Mouse (Mus musculus) common myeloid progenitor, adult 5-6 weeks (primary cell): ENCODE measurements at regions not wholly inside any gene's neighbourhood (a gene's known extent, or its start where the extent isn't known, plus 50 kb on each side); places are given as distances from the start of the nearest gene placed in this dataset.

Experiments
- ATAC-seq: replicated peaks from 2 replicates; pipeline ENCODE4 v1.8.0; 2016; ENCODE audit warnings: low read depth, mild to moderate bottlenecking, moderate TSS enrichment, inconsistent platforms; ENCODE audit not compliant: poor library complexity, severe bottlenecking

DNA sequence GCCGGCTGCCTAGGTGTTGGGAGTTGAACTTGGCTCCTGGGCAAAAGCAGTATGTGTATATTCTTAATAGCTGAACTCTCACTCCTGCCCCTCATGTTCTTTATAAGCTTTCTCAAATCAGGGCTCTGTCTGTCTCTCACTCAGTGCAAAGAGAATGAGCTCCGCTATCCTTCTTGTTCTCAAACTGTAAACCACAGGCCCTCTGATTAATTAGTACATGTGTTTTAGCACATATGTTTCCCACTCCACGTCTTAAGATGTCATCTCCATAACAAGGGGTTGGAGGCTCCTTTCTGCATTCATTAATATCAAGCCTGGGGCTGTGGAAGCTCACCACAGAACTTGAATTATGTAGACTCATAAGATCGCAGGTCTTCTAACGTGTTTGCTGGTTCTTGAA is 104.7 kb downstream of the Nsun3 start:
- no peak for ATAC-seq

DNA sequence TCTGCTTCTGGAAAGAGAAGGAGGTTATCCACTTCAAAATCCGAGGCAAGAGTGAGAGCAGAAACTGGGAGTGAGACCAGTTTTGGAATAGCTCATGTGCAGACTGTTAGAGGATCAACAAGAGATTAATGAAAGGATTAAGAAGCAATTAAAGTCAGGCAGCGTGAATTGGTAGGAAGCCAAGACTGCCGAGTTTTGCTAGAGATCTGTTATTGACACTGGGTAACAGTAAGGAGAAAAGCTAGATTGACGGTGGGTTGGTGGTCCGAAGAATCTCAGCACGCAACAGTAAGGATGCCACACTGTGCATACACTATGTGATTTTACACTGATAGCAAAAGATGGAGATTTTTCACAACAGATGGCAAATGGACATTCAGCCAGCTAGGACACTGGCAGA is 109.8 kb downstream of the Nsun3 start:
- no peak for ATAC-seq

DNA sequence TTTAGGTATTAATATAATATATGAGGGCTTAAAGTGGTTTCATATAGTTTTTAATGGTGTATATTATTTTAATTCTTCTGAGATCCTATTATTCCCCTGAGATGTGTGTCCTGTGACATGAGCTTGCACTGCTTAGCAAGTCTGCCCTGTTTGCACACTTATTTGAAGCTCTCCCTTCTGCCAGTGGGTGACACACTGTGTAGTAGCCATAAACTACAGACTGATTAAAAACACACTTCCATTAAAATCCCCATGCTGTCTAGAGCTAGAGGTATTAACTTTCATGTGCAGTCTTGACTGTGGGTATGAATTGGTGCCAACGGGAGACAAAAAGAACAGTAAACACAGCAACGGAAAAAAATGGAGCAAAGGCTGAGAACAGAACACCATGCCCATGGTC is 129.2 kb downstream of the Nsun3 start:
- ATAC-seq = no peak

DNA sequence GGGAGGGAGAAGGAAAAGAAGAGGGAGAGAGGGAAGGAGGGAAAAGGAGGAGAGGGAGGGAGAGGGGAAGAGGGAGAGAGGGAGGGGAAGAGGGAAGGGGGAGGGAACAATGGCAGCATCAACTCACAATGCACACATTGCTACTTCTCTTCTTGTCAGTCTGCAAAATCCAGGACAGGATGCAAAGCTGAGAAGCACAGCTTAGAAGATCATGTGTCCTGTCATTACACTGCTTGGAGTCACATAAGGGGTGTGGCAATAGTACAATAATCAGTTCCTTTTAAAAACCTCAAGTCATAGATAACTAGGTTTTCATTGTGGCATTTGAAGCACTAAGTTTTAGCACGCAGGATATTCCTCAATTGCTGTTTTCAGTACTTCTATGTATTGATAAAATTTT is 132.2 kb downstream of the Nsun3 start:
- no peak for ATAC-seq

DNA sequence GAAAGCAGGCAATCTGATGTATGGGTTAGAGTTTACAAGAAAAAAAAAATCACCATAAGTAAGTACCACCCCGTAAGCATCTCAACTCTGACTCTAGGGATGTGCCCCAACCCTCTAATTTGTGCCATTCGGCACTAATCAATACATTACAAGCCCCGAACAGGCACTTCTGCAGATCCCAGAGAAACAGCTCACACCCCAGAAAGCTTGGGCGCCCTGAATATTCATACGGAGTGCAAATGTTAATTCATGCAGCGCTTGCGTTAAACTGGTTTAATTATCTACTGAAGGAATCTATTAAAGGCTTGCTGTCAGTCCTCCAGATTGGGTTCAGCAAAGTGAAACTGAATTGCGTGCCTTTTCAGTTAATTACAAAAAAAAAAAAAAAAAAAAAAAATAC is 132.8 kb downstream of the Nsun3 start:
- no peak for ATAC-seq

DNA sequence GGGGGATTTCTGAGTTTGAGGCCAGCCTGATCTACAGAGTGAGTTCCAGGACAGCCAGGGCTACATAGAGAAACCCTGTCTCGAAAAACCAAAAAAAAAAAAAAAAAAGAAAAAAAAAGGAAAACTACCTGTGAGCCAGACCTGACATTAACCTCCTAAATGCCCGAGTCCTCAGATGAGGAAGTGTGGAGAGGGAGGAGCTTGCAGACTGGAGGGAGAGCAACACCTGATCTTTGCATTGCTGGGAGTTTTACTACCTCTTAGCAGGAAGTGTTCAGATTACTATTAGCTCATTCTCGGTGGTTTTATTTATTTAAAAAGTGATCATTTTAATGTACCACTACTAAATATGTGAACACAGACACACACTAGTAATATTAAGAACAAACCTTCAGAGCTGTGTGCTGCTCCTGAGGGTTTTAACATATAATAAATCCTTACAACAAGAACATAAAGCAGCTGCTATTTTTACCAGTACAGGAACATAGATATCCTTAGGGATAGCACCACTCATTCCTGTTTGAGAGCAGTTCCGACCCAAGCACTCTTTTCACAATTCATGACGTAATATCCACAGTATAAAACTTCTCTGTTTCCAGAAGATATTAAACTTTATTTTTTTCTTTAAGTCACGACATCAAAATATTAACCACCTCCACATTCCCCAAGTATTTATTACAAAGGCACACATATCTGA is 133.7 kb downstream of the Nsun3 start:
- no peak for ATAC-seq

DNA sequence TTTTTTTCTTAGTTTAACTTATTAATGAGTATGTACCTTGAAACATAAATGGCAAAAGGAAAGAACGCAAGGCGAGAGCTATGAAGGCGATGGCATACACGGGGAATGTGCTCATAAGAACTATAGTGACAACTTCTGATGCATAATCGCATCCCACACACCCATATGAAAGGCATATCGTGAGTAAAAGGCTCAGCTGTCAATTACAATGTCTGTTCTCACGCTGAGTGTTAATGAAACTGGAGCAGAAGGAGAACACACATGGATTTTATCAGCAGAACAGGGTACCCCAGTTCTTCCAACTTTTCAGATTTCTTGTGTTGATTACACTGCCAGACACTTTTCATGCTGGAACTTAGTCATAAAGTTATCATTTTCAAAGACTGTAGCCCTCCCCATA is 135.8 kb downstream of the Nsun3 start:
- no peak for ATAC-seq

DNA sequence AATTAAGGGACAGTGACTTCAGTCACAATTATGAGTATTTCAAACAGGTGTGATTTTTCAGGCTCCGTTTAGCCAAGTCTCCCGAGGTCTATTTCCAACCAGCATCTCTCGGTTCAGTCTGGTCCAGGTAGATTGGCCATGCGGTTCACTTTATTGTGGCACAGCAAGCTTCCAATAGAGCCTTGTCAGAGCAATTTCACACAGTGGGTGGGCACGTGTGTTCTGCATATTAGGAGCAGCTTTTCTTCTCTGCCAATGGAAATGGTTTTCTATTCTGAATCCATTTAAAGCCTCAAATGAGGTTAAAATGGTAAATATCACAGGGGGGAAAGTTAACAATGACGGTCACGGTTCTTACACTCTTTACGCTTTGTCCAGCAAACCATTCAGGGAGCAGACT is 138.3 kb downstream of the Nsun3 start:
- no peak for ATAC-seq

DNA sequence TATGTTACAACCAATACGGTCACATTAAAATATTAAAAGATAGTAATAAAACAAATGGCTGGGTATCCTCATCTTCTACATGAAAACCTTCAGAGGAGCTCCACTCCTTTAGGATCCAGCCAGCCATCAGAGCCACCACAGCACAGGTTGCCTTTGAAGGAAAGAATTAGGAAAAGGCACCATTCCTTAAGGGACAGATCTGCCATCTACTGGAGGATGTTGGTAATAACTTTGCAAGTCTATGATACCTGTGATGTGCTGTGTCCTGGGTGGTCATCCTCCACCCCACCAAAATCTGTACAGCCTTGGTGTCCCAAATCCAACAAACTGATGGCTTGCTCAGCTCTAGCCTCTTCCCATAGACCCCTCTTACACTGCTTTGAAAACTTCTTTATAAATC is 140.5 kb downstream of the Nsun3 start:
- peak; percentile 69; the same call in 1 of the 2 replicates for ATAC-seq

DNA sequence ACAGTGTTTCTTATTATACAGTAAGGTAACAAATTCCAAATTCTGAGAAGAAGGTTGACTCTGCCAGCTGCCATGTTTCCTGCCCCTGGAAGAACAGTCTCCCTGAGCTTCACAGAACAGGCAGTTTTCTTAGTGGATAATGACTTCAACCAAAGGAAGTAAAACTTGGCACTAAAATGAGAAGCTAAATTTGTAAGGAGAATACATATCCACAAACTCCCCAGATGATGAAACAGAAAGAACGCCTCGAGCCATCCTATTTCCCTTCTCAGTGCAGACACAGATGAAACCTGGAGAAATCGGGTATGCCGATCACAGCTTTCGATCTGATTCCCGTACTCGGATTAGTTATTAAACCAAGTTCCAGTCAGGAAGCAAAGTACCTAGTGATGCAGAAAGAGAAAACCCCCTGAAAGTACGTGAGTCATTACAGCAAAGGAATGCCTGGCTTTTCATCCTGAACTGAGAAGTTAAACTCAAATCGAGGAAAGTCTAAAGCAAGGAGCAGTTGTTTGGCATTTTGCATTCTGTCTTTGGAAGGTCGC is 143.7 kb downstream of the Nsun3 start:
- no peak for ATAC-seq

DNA sequence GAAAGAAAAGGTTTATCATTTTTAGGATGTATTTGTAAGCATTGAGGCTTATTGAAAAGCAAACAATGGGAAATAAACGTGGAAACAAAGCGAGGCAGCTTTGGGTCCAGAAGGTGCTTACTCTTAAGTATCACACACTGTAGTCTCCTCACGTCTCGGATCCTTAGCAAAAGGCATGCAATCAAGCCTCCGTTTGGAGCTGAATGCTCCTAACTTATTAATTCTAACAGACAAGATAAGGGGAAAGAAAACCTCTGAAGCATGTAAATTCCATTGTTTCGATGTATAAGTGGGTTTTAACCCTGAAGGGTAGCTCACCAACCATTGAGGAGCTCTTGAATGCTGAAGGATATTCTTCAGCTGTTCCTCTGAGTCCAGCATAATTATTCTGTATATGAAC is 162.7 kb downstream of the Nsun3 start:
- ATAC-seq = no peak

DNA sequence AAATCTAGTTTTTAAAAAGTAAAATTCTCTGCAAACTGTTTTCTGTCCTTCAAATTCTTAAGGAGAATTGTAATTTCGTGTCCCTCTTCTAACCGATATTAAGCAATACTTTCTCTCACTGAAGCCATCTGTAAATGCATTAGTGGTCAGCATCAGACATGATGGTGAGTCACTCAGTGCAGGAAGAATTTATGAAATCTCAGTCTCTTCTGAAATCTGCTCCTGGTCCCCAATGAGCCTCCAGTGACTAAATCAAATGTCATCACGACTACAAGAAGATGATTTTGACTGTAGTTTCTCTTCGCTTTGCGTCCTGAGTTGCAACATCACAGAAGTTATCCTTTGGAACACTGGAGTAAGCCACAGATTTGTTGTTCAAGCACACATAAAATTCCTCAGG is 175.7 kb downstream of the Nsun3 start:
- no peak for ATAC-seq

DNA sequence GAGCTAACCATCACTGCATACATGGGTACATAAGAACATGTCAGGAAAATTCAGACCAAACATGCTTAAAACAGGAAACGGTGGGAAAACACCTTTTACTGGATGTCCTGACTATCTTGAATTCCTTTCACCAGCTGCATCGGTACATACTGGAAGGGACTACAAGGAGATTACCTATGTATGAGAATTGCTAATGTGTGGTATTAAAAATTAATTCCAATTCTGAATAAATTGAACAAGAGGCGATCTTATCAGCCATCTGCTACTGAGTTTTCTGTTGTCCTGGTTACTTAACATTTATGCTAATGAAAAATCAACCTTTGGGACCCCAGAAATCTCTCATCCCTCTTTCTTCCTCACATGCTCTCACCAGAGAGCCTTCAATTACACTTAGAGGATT is 178.0 kb downstream of the Nsun3 start:
- no peak for ATAC-seq

DNA sequence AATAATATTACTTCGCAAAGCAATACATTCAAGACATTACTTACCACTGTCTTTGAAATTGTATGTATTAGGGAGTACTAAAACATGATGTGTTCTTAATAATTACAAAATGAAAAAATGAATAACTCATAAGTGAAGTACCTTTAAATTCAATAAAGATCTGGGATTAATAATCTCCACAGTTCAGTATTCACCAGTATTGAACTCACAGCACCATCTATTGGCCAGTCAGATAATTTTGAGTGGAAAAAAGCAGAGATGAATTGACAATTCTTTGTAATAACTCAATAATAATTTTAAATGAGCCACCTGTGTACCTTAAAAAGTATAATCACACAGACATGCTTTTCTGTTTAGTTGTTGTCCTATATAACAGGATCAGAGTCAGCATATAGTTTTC is 180.7 kb downstream of the Nsun3 start:
- no peak for ATAC-seq

DNA sequence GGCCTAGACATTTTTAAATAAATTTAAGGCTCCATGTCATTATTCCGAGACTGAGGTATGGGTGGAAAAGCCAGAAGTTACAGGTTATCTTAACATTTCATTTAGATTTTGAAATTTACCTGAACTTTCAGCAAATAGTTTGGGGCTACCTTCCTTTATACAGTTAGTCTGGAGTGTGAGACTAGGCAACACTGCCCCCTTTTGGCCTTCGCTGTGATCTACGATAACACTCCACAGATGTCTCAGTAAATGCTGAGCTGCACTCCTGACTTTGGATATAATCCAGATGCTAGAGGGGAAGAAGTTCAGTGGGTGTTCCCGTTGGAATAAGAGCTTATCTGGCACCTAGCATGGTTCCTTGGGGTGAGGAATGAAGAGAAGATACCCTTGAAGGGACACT is 224.6 kb downstream of the Nsun3 start:
- ATAC-seq = no peak

DNA sequence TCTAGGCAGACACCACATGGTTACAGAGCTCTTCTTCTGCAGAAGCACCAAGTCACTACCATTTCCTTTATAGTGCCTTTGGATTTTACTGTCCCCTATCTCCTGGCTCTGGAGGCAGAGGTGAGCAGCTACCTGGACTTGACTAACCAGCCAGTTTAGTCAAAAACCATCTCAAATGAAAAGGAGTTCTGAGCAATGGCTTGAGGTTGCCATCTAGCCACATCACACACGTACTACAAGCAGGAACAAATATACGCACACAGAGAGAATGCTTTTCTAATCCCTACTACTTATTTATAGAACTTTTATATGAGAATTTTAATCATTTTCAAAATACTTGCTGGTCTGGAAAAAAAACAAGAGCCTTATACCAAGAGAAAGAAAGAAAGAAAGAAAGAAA is 243.5 kb downstream of the Nsun3 start:
- ATAC-seq = no peak

DNA sequence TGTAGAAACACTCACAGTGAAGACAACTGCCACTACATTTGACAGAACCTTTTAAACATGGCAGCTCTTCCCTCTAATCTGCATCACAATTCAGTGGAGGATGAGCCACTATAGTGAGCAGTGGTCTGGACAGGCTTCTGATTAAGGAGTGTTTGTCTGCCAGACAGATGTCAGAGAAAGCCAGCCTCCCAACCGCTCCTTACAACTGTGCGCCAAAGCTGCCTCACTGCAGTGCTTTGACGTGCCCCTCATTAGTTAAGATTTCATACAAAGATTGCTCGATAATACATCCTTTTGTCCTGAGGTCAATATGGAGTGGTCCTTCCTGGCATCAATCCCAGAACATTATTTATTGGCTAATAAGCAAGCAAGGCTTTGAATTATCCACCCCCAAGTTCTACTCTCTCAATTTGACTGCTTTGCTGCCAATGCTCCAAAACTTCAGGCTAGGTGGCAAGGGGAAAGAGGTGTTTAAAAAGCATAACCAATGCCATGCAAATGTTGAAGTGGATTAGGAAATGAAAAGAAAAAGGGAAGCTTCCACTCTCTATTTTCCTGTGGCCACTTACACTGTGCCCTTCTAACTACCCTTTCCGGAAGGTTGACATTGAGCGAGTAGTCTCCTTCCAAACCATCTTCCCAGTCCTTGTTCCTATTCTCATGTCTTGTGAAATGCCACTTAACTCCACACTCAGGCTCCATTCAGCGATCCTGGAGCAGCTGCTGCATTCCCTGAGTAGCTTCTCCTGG is 248.7 kb downstream of the Nsun3 start:
- no peak for ATAC-seq

DNA sequence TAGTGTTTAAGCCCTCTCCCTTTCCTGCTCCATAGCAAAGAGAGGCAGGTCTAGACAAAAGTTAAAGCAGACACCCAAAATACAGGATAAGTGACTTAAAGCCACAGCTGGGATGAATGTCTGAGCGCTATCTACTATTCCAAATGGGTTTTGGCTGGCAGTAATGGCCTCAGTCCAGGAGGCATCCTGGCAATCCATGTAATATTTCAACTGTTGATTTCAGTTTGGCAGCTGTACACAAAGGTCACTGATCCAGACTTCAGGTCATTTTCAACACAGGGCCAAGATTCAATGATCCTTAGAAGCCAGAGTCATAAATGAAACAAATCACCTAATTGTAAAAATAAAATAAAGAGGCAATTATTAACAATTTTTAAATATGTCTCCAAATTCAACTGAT is 277.3 kb downstream of the Nsun3 start:
- no peak for ATAC-seq

DNA sequence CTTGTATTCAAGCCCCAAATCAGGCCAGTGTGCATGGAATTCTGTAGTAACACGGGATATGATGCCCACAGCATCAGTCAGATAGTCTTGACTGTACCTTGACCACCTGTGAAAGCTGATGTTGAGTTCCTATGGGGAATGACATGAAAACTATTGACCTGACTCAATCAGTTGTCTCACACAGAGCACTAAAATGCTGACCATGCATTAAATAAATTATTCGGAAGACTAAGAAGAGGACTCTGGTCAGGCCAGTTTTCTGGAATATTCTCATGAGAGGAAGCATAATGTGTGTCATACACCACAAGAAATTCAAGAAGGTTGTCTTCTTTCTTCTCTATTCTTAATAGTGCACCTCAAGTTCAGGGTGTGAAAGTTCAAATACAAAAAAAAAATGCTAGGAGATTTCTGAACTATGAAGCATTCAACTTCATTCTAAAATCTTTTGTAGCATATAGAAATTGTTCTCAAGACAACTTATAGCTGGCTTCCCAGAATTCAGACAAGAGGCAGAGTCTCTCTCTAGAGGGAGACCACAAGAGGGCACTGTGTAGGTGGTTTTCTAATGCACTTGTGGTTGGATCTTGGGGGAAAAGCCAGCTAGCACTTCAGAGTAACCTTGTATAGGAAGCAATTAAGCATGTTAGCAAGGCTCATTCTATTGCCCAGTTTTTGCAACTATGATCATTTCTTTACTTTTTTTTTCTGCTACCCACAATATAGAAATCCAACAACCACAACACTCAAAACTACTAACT is 279.7 kb downstream of the Nsun3 start:
- no peak for ATAC-seq

DNA sequence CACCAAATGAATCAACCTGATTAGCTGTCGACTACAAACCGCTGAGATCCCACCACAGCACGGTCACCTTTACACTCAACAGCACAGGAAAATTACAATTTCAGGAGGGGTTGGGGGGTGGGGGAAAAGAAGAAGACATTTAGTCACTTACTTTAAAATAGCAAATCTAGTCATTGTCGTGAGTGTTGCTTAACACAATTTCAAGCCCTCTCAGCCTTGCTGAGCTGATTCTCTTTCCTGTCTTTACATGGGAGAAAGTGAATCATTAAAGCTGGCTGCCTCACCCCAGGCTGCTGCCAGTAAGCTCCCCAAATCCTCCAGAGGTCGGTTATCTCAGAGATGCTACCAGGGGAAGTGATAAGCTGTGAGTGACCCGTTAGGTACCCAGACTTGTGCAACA is 285.7 kb downstream of the Nsun3 start:
- no peak for ATAC-seq

DNA sequence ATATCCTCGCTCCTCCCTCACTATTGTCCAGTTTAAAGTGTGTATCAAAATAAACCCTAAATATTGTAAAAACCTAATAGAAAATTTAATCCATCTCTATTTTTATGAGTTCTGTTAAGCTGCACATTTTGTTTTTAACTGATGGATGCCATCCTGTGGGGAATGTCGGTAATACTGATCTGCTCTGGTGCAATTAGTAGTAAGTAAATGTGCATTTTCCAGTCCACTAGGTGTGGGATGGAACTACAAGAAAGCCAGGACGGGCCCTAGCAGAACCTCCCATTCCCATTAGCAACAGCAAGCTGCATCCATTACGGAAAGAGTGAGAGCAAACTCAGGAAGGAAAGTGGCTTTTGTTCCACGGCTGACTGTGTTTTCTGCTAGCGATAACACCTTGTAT is 286.3 kb downstream of the Nsun3 start:
- no peak for ATAC-seq
